Comparison of ENCODE assay signal across 29 mouse cellular contexts in the genomic region with DNA sequence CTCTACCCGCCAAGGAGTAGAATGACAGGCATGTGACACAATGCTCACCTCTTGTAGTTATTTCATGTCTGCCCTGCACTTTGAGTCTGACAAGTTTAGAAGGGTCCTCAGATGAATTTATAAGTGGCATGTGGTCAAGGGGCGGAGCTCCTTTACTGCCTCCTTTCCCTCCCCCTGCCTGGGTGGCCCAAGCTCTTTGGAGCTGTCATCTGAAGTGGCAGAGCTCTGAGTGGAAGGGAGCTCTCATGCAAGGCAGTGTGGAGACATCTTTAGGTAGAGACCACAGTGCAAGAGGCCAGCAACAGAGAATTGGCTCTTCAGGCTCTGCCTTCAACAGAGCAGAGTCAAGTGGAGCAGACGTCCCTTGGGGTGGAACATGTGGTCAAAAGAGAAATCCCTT.
"Had no signal": no experiment of that assay in that cellular context is flagged by ENCODE, and none has a peak within 500 bp of the region (broad histone marks: within the 10 kb centered on the region; RNA-seq: fewer than 3 reads in every experiment).

No protein-coding gene starts in this region.

- ATAC-seq: liver, embryonic 12.5 days; liver, postnatal 0 days; midbrain, embryonic 13.5 days; midbrain, embryonic 15.5 days; midbrain, embryonic 16.5 days had no signal

- H3K27ac ChIP-seq: left cerebral cortex, adult 2 months; limb, embryonic 10.5 days; limb, embryonic 12.5 days; limb, embryonic 13.5 days; limb, embryonic 15.5 days; liver, embryonic 12.5 days; liver, embryonic 13.5 days; liver, embryonic 14.5 days; liver, embryonic 15.5 days; lung, embryonic 15.5 days; macrophage; midbrain, embryonic 10.5 days; midbrain, embryonic 12.5 days; midbrain, embryonic 13.5 days; midbrain, embryonic 15.5 days; neural tube, embryonic 12.5 days; neural tube, embryonic 13.5 days had no signal

- H3K36me3 ChIP-seq: limb, embryonic 10.5 days; limb, embryonic 12.5 days; limb, embryonic 13.5 days; limb, embryonic 15.5 days; liver, embryonic 12.5 days; liver, embryonic 13.5 days; liver, embryonic 15.5 days; lung, embryonic 15.5 days; midbrain, embryonic 10.5 days; midbrain, embryonic 12.5 days; midbrain, embryonic 13.5 days; midbrain, embryonic 15.5 days; neural tube, embryonic 12.5 days; neural tube, embryonic 13.5 days had no signal

- H3K4me2 ChIP-seq: limb, embryonic 12.5 days; limb, embryonic 13.5 days; limb, embryonic 15.5 days; liver, embryonic 11.5 days; liver, embryonic 12.5 days; liver, embryonic 13.5 days; liver, embryonic 15.5 days; lung, embryonic 15.5 days; midbrain, embryonic 12.5 days; midbrain, embryonic 13.5 days; midbrain, embryonic 15.5 days; neural tube, embryonic 12.5 days; neural tube, embryonic 13.5 days had no signal

- H3K4me3 ChIP-seq: left cerebral cortex, adult 2 months; limb, embryonic 10.5 days; limb, embryonic 12.5 days; limb, embryonic 13.5 days; limb, embryonic 15.5 days; liver, embryonic 12.5 days; liver, embryonic 13.5 days; liver, embryonic 15.5 days; lung, embryonic 15.5 days; midbrain, embryonic 10.5 days; midbrain, embryonic 12.5 days; midbrain, embryonic 13.5 days; midbrain, embryonic 15.5 days; myocyte; neural tube, embryonic 12.5 days; neural tube, embryonic 13.5 days had no signal

- H3K9me3 ChIP-seq: limb, embryonic 10.5 days; limb, embryonic 12.5 days; limb, embryonic 13.5 days; limb, embryonic 15.5 days; liver, embryonic 12.5 days; liver, embryonic 13.5 days; liver, embryonic 15.5 days; lung, embryonic 15.5 days; megakaryocyte, embryonic 14.5 days; midbrain, embryonic 10.5 days; midbrain, embryonic 12.5 days; midbrain, embryonic 13.5 days; midbrain, embryonic 15.5 days; neural tube, embryonic 12.5 days; neural tube, embryonic 13.5 days had no signal

- DNase-seq: layer of hippocampus, postnatal 36 days; left cerebral cortex, postnatal 4 days; liver; liver, embryonic 13.5 days; liver, postnatal 0 days; lung, adult 18-20 months; lung, postnatal 14 days; lung, postnatal 4 days; midbrain, embryonic 14.5 days had no signal

- H3K27me3 ChIP-seq: limb, embryonic 12.5 days; limb, embryonic 13.5 days; limb, embryonic 15.5 days; lung, embryonic 15.5 days; midbrain, embryonic 12.5 days; midbrain, embryonic 13.5 days; midbrain, embryonic 15.5 days; neural tube, embryonic 12.5 days; neural tube, embryonic 13.5 days had no signal

- H3K4me1 ChIP-seq: liver, embryonic 12.5 days; liver, embryonic 13.5 days; liver, embryonic 15.5 days; midbrain, embryonic 15.5 days had no signal

- H3K9ac ChIP-seq: limb, embryonic 12.5 days; limb, embryonic 13.5 days; limb, embryonic 15.5 days; liver, embryonic 12.5 days; liver, embryonic 13.5 days; liver, embryonic 14.5 days; liver, embryonic 15.5 days; liver, postnatal 0 days; lung, embryonic 15.5 days; midbrain, embryonic 12.5 days; midbrain, embryonic 13.5 days; midbrain, embryonic 15.5 days; neural tube, embryonic 12.5 days; neural tube, embryonic 13.5 days had no signal
